Mouse (Mus musculus) lung, postnatal 4 days (tissue): ENCODE measurements around the gene Bptf.
"Not testable (repeated sequence)": the region's sequence is repeated elsewhere in the genome, so short reads cannot be mapped to it uniquely, and the experiment has no call there.

Experiments used
- DNase-seq, 2 experiments: peaks; one replicate each; pipeline ENCODE4 v3.0.0; 2021

Bptf gene

DNA sequence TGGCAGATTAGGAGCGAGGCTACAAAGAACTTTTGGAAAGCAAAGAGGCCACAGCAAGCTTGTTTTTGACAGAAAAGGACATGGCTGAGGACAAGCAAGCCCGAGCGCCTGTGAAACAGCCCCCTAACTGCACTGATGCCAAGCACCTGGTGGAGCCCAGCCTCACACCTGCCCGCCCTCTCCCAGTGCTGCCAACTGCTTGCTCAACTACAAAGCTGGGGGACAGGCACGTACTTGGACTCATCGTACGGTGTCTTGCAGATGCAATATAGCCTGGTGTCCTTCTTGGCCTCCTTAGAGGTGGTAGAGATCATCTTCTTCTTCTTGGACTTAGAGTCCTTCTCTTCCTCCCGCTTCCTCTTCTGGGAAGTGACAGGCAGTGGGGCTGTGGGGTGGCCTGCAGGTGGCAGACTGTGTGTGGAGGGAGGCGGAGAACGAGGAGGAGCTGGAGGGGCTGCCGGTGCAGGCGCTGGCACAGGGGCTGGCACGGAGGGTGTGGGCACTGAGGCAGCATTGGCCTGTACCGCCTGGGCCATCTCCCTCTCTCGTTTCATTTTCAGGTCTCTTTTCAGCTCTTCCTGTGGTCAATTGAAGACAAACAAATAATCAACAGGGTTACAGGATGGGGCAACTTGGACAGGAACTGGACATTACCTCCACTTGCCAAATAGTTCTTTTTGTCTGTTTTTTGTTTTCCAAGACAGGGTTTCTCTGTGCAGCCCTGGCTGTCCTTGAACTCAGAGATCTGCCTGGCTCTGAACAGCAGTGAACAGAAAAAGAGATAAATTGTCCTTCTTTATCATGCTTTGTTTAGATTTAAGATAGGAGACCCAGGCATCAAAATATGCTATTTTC lies 84.9 kb downstream of the Bptf start:
- no peak for DNase-seq

DNA sequence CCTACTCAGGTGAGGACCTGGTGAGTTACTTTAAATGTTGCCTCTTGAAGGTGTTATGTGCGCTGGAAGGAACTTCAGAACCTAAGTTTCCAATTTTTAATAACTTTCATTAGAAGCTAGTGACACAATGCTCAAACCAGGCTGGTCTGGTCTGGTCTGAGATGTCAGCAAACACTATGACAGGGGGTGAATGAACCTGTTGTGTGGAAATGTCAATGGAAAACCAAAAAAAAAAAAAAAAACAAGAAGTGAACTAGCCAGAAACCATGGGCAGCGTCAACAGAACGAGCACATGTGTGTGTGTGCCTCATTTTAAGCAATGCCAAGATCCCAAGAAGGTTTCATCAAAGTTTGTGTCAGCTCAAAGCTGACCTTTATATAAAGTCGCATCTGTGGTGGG lies 86.4 kb downstream of the Bptf start:
- DNase-seq = no peak

DNA sequence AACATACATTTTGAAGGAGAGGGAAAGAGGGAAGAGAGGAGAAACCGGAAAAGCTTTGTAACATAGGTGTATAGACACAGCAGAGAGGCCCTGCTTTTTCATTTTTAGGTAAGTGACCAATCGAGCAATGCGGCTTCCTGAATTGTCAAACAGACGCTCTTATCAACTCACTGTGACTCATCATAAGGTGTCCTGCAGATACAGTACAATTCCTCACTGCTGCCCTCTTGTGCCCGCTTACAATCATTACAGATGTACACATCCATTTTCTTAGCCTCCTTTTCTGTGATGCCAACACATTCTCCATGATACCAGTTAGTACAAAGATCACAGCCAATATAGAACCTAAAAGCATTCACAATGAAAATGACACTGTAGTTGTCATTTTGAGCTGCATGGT lies 87.6 kb downstream of the Bptf start:
- DNase-seq = peak in 1 of 2 experiments; percentile 73

DNA sequence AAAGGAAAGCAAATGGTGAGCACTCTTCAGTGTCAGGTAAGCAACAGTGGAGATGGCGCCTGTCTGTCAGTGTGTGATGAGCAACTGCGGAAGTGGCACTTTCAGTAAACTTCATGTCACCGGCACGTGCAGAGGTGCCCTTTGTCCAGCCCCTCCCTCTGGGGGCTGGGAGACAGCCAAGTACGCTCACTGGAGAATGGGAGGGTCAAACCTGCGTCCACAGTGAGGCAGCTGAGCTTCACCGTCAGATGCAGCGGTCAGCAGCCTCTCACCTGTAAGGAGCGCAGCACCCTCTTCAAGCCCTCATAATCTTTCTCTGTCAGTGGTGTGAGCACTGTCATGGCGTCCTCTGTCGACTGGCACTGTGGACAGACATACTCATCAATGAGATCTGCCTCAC lies 88.6 kb downstream of the Bptf start:
- DNase-seq = no peak

DNA sequence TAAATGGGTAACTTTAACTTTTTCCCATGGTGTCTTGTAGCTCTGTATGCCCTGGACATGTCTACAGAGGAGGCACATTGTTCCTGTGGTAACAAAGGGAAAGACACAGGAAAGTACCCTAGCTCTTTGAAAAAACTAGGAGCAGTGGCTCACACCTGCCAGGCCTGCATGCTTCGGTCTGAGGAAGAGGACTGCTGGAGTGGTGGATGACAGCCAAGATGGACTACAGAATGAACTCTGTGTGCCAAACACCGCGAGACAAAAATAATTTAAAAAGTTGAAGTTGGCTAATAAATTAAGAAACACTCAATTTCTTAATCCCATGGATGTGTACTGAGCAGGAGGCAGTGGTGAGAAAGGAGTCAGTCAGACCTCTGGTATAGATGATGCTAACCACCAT lies 90.5 kb downstream of the Bptf start:
- no peak for DNase-seq

DNA sequence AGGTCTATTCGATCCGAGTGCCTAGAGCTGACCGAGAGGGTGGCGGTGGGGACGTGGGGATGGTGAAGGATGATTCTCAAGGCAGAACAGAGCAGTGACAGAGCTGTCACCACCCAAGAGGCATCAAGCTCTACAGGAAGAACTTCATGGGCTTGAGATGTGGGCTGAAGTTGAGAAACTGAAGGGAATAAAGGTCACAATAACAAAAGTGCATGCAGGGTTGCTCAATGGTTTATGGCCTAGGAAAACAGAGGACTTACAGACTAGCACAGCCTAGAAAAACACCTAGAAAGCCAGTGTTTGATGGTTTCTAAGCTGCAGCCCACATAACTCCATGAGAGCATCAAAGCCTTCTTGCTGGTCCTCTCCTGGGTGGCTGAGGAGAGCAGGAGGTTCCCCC lies 92.5 kb downstream of the Bptf start:
- no peak for DNase-seq

DNA sequence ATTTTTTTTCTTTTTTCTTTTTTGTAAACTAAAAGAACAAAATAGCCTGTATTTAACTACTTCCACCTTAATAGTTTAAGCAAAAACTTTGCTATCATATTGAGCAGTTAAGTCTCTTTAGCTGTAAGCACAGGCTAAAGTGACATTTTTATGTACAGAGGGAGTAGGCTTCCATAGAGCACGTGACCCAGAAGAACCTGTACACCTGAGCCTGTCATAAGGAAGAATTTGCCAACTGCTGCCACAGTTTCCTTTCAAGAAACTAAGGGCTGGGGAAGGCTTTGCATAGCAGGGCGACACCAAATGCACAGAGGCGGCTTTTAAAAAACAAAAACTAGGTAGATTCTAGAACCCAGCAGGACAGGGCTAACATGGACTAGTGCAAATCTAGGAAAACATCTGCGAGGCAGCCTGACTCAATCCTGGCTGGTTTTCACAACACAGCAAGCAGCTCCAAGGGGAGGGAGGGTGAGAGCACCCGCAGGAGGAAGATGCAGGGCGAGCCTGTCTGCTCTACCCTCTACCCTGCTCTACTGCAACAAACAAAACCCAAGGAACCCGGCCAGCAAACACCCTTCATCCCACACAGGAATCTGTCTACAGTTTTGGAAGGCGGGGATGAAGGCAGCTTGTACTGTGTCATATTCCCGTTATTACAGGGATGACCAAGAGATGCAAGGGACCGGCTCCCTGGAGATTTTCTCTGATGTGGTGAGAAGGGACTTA lies 97.7 kb downstream of the Bptf start:
- DNase-seq = no peak

DNA sequence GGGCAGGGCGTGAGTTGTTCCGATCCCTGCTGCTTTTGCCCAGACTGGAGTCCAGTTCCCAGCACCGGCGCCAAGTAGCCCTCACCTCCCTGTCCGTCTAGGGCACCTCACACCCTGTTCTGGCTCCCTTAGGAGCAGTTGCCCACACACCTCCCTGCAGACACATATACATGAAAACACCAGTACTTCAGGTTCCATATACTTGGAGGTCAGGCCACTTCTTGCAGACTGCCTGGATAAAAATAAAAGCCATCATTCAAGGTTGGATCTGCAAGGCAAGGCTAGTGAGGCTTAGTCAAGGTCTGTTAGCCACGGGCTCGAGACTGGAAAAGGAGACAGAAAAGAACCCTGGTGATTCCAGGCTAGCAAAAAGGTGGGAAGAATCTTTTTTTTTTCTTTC lies 100.3 kb downstream of the Bptf start:
- no peak for DNase-seq

DNA sequence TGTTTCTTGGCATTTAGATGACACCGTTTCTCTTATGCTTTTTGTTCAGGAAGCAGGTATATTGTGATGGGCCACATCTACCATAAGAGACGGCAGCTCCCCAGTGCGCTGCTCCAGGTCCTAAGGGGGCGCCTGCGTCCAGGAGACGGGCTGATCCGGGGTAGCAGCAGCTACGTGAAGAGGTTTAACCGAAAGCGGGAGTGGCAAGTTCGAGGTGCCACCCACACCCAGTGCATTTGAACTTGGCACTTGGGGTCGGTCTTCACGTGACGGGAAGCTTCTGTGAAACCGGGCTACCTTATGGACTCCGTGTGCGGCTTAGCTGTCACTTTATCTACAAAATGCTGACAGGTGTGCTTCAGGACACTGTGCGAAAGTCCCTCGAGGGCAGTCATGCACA lies 102.4 kb downstream of the Bptf start:
- no peak for DNase-seq

DNA sequence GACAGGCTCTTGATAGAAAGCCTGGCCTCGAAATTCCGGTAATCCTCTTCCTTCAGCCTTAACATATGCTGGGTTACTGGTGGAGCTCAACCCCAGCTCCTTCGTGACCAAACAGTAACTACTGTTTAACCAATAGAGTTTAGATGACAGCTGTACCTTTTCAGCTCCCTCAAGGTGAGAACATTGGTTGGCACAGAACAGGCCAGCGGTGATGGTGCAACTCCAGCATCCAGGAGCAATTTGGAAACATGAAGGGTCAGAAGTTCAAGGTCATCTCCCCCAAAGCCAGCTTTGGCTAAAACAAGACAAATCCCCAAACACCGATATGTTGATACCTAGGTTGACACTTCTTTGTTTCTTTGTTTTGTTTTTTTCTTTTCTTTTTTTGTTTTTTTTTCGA lies 103.2 kb downstream of the Bptf start:
- no peak for DNase-seq

DNA sequence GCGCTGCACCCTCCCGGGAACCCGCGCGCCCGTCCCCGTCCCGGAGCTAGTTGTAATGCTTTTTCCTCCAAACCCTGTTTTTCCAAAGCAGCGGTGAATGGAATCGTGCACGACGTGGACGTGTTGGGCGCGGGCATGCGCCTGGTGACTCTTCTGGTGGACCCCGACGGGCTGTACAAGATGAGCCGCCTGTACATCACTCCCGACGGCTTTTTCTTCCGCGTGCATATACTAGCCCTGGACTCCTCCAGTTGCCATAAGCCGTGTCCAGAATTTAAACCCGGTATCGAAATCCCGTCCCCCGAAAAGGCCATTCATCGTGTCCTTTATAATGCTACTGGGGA lies 103.7 kb downstream of the Bptf start:
- DNase-seq = no peak

DNA sequence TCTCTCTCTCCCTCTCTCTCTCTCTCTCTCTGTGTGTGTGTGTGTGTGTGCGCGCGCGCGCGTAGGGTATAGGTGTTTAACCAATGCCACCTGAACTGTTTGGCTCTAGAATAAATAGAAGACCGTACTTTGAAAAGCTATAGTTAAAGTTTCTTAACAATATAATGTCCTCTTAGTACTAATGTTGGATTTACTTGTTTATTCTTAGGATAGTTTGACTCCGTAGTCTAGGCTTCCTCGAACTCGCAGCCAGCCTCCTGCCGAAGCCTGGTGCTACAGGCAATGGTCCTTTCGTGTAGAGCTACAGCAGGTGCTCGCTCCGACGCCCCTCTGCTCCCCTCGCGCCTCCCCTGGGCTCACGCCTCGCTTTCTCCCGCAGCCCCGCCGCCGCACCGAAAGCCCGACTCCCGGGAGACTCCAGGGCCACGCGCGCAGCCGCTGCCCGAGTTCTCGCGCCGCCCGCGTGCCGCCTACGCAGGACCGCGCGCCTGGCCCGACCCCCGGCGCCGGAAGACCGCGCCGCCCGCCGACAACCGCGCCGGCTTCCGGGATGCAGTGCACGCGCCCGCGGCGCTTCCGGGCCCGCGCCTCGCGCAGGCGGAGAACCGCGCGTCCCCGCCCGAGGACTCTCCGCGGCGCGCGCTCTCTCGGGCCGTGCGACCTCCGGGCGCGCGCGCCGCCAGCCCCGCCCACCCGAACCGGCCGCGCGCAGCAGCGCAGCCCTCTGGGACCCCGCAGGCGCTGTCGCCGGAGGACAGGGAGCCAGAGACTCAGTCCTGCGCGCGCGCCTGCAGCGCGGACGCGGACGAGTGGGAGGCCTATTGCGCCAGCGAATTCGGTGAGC lies 104.3 kb downstream of the Bptf start:
- peak; percentile 91 to 97 for DNase-seq

DNA sequence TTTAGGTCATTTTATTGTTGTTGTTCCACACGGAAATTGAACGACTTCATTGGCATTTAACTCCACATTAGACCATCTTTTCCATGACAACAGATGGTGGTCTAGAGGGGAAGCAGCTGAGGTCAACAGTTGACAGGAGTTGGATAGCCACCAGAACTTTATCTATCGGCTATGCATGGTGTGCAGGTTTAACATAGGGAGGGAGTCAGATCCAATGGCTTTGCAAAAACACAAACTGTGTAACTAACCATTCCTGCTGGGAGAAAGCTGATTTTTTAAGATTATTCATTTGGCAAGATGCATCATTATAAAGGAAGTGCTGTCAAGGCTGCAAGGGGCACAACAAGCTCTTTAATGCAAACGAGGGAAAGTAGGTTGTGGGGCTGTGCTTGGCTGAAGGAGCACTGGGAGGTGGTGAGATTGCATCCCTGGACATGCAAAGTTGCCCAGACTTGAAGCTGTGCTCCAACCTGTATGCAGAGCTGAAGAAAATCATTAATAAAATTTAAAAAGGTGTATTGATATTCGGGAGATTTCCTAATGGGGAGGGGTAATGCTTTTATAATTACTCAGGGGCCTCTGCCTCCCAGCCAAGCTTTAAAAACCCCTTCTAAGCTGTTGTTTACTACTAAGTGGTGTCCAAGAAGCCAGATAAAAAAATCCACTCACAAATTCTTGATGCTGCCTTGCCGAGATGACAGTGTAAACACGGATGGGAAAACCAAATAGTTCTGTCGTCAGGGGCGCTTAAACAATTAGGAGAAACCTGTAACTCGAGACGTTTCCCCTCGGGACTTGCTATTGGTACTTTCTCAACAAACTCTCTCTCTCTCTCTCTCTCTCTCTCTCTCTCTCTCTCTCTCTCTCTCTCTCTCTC lies 105.1 kb downstream of the Bptf start:
- no peak for DNase-seq

DNA sequence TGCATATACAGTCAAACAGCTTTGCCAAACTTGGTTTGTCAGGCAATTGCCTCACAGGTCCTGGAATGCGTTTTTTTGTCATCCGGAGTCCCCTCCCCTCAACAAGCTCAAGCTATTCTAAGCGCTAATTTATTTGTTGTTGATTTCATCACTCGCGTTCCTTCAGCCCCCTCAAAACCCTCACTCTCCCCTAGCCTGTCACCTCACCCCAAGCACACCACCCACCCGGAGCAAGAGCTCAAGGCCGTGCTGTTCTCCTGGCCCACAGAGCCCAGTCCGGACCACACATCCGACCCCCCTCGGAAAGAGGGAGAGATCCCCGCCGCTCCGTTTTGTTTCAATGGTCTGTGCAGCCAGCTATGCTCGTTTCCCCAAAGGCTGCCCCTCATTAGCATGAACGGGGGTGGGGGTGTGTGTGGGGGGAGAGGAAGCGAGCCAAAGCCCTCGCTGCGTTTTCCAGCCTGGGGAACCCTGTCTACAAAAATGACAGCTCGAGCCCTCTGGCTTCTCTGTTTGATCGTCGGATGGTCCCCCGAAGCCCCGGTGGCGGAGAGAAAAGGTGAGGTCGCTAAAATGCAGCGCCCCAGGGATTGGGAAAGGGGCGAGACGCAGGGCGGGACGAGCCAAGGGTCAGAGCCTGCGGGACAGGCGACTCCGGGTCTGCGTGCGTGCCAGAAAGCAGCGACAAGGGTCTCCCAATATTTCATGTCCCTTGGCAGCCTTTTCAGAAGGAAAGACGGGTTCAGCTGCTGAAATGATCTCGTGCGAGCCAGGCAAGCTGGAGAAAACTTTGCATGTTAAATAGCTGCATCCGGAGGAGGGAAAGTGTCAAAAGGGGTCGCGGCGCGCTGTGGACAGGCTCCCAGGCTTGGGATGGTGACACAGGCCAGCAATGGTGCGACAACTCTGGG lies 106.3 kb downstream of the Bptf start, which contains the start of gene 1810010H24Rik:
TSS of gene 1810010H24Rik (plus strand) at position 271 of the 911 bp plus-strand sequence.
- DNase-seq = peak; percentile 61 to 75

DNA sequence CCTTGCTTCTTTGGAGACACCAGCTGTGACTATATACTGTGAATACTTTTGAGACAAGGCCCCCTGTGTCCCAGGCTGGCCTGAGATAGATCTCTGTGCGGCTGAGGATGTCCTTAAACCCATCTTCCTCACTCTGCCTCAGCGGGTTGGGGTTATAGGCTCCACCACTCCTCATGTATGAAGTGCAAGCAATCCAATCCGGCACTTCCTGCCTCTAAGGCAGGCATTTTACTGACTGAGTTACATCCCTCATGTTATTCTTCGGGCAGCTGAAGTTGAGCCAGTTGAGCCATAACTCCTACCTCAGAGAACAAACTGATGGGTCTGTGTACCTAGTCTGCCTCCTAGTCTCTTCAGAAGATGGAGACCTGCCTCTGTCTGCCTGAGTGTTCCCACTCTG lies 107.5 kb downstream of the Bptf start:
- DNase-seq = no peak

DNA sequence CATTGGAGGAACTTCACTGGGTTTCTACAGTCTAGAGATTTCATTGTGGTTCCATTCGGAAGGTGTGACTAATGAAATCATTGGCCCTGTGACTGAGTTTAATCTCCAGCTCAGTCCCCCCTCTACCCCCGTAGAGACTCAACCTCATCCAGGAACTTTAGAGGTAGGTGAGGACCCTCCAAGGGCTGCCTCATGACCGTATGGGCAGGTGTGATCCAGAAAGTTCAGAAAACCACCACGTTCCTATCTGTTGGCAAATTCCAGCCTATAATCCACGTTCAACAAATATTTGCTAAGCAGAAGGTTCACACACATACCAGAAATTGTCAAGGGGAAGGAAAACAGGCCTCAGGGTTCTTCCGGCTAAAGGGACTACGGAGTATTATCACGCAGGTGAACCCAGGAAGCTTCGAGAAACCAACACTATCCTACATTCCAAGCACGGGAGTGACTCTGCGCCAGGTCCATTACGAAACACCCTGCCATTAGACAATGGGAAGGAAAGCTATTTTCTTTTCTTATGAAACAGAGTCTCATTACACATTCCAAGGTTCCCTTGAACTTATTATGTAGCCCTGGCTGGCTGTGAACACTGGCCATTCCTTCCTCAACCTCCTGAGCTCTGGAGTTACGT lies 109.8 kb downstream of the Bptf start:
- DNase-seq = peak; percentile 66 to 72

DNA sequence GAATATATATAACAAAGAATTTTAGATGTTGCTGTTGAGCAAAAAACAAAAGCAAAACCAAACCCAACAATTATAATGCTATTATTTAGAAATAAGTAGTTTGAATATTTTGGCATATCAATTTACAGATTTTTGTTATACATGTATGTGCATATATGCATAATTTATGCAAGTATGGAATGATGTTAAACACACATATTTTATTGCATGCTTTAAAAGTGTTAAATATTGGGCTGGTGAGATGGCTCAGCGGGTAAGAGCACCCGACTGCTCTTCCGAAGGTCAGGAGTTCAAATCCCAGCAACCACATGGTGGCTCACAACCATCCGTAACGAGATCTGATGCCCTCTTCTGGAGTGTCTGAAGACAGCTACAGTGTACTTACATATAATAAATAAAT lies 112.2 kb downstream of the Bptf start:
- DNase-seq = not testable (repeated sequence)

DNA sequence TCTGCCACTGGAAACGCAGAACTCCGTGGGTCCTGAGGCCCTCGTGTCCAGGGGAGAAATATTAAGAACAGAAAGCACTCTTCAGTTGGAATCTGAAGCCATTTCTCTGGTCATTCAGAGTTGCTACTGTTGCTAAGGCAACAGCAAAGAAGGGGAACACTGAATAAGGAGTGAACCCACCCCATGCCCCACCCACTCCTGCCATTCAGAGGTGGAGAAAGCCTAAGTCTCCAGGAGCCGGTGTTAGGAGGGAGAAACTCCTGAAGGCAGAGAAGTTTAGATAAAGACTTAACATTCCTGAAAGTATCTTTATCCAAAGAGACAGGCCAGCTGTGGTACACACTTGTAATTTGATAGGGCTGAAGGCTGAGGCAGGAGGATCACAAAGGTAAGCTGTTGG lies 112.6 kb downstream of the Bptf start:
- no peak for DNase-seq

DNA sequence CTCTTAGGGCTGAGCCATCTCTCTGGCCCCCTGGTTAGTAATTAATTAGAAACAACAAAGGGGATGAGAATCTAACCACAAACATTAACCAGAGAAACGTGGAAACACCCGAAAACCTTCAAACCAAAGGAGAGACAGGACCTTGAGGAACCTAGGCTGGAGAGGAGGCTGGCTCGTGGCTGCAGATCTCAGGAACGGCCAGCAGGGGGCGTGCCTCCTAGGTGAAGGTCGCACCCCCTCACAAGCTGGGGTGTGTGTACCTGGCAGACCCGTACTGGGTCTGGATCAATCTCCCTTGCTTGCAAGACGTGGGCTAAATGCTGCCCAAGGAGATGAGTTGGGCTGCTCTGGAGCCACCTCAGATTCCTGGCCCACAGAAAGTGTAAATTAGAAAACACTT lies 113.3 kb downstream of the Bptf start:
- peak in 1 of 2 experiments; percentile 40 for DNase-seq

DNA sequence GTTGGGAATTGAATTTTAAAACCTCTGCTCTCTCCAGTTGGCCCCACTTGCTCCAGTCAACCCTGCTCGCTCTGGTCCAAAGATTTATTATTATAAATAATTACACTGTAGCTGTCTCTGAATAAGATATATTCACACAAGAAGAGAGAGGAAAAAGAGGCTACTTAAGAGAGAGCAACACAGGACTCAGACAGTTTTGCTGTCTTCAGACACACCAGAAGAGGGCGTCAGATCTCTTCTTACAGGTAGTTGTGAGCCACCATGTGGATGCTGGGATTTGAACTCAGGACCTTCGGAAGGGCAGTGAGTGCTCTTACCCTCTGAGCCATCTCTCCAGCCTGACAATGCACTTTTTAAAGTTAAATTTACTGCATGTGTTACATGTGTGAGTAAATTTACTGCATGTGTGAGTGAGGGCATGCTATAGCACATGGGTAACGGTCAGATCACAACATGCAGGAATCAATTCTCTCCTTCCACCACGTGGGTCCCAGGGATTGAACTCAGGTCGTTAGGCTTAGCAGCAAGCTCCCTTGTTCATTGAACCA lies 114.5 kb downstream of the Bptf start:
- no peak for DNase-seq

DNA sequence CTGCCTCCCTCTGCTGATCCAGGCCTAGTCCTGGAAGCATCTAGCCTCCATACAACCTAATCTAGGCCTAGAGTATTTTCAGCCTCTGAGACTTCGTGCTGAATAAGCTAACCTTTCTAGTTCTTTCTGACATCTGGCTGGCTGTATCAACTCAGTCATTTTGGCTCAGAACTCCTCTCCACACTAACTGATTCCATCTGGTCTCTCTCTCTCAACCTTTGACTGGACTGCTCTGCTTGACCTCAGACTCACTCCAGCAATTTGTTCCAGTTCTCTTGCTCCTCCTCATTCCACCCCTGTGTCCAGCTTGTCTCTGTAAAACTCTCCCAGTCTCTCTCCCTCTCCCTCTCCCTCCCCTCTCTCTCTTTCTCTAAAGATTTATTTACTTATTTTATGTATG lies 115.0 kb downstream of the Bptf start:
- no peak for DNase-seq
